Comparison of ENCODE assay signal across 31 mouse cellular contexts in the genomic region with DNA sequence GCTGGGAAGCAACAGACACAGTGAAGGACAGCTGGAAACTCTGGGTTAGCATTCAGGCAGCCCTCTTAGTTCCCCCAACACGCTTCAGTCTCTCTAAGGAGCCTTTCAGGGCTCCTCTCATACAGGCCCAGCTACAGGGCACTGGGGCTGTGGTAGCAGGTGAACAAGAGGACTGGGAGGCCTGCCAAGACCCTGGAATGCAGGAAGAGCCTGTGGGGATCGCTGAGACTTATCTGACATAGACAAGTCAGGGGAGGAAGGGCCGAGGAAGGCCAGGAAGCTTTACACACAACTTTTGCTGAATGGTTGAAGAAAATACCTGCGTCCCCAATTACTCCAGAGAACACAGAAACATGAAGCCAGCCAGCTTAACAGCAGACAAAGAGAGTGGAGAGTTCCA. TPM values are rescaled to one million over a fixed set of nuclear protein-coding genes. Genes with fewer than 3 reads are reported as not detected.
A peak's percentile ranks its signal among the peaks of the same experiment; 100 is the strongest.
DNase-seq lines count a peak whose midpoint lies in the region; ATAC-seq lines count a peak whose summit lies in the region.
"Had no signal": no experiment of that assay in that cellular context is flagged by ENCODE, and none has a peak within 500 bp of the region (broad histone marks: within the 10 kb centered on the region; RNA-seq: fewer than 3 reads in every experiment).

No protein-coding gene starts in this region.

- 24% methylated on average over 4 of the region's 4 CpGs for WGBS in forebrain, embryonic 14.5 days
- WGBS in forebrain, embryonic 12.5 days: 52% methylated on average over 4 of the region's 4 CpGs
- WGBS in hindbrain, embryonic 15.5 days: 51% methylated on average over 4 of the region's 4 CpGs
- 69% methylated on average over 4 of the region's 4 CpGs for WGBS in hindbrain, embryonic 11.5 days
- 34% methylated on average over 4 of the region's 4 CpGs for WGBS in embryonic facial prominence, embryonic 14.5 days

- no peak overlapping the region for H3K4me3 ChIP-seq in forebrain, embryonic 14.5 days (ENCODE audit: low read depth, low read length)
- H3K4me3 ChIP-seq in forebrain, embryonic 12.5 days (replicated peaks): no peak overlapping the region
- no peak overlapping the region for H3K4me3 ChIP-seq in hindbrain, embryonic 15.5 days
- no peak overlapping the region for H3K4me3 ChIP-seq in hindbrain, embryonic 11.5 days (ENCODE audit: low read depth, low read length)
- no peak overlapping the region for H3K4me3 ChIP-seq in embryonic facial prominence, embryonic 14.5 days (ENCODE audit: low read depth, low read length)
- H3K4me3 ChIP-seq: embryonic facial prominence, embryonic 15.5 days; gastrocnemius, adult 2 months; heart, embryonic 13.5 days; layer of hippocampus, adult 2 months; left cerebral cortex, adult 2 months; limb, embryonic 12.5 days; liver, embryonic 15.5 days; midbrain, embryonic 12.5 days had no signal

- no peak for ATAC-seq in forebrain, embryonic 14.5 days
- ATAC-seq in forebrain, embryonic 12.5 days (ENCODE audit: low FRiP score): no peak
- ATAC-seq in hindbrain, embryonic 15.5 days (ENCODE audit: low FRiP score, low read depth): peak; percentile 34; the same call in 1 of the 2 replicates
- ATAC-seq in hindbrain, embryonic 11.5 days (ENCODE audit: low FRiP score): no peak
- ATAC-seq in embryonic facial prominence, embryonic 14.5 days (ENCODE audit: low read depth): peak; percentile 70; the same call in 1 of the 2 replicates
- ATAC-seq: CD4-positive, CD25-positive, alpha-beta regulatory T cell, adult 4 months; forebrain, embryonic 16.5 days; intestine, postnatal 0 days had no signal

- H3K4me2 ChIP-seq in forebrain, embryonic 14.5 days (ENCODE audit: low read length): no peak overlapping the region
- no peak overlapping the region for H3K4me2 ChIP-seq in forebrain, embryonic 12.5 days
- no peak overlapping the region for H3K4me2 ChIP-seq in hindbrain, embryonic 15.5 days
- H3K4me2 ChIP-seq in hindbrain, embryonic 11.5 days (replicated peaks; ENCODE audit: low read depth, low read length): no peak overlapping the region
- H3K4me2 ChIP-seq in embryonic facial prominence, embryonic 14.5 days (ENCODE audit: low read depth, low read length): no peak overlapping the region
- H3K4me2 ChIP-seq: embryonic facial prominence, embryonic 15.5 days; heart, embryonic 13.5 days; limb, embryonic 12.5 days; liver, embryonic 15.5 days; lung, embryonic 14.5 days; midbrain, embryonic 12.5 days had no signal

- H3K9me3 ChIP-seq in forebrain, embryonic 14.5 days (replicated peaks; ENCODE audit: control insufficient read depth, low read length): no peaks in the 10 kb centered on the region
- no peaks in the 10 kb centered on the region for H3K9me3 ChIP-seq in forebrain, embryonic 12.5 days
- no peaks in the 10 kb centered on the region for H3K9me3 ChIP-seq in hindbrain, embryonic 15.5 days
- no peaks in the 10 kb centered on the region for H3K9me3 ChIP-seq in hindbrain, embryonic 11.5 days (ENCODE audit: control insufficient read depth, low read length)
- no peaks in the 10 kb centered on the region for H3K9me3 ChIP-seq in embryonic facial prominence, embryonic 14.5 days (ENCODE audit: control insufficient read depth, low read length)
- H3K9me3 ChIP-seq: embryonic facial prominence, embryonic 15.5 days; heart, embryonic 13.5 days; limb, embryonic 12.5 days; liver, embryonic 15.5 days; midbrain, embryonic 12.5 days had no signal

- H3K36me3 ChIP-seq in forebrain, embryonic 14.5 days (ENCODE audit: control insufficient read depth, insufficient read depth, low read length): no peaks in the 10 kb centered on the region
- no peaks in the 10 kb centered on the region for H3K36me3 ChIP-seq in forebrain, embryonic 12.5 days (replicated peaks)
- H3K36me3 ChIP-seq in hindbrain, embryonic 15.5 days: no peaks in the 10 kb centered on the region
- no peaks in the 10 kb centered on the region for H3K36me3 ChIP-seq in hindbrain, embryonic 11.5 days (ENCODE audit: control insufficient read depth, insufficient read depth, low read length)
- H3K36me3 ChIP-seq in embryonic facial prominence, embryonic 14.5 days (ENCODE audit: control insufficient read depth, insufficient read depth, low read length): no peaks in the 10 kb centered on the region
- H3K36me3 ChIP-seq: embryonic facial prominence, embryonic 15.5 days; heart, embryonic 13.5 days; limb, embryonic 12.5 days; liver, embryonic 15.5 days; midbrain, embryonic 12.5 days had no signal

- H3K27me3 ChIP-seq in forebrain, embryonic 14.5 days (replicated peaks; ENCODE audit: control insufficient read depth, insufficient read depth, low read length): no peaks in the 10 kb centered on the region
- H3K27me3 ChIP-seq in forebrain, embryonic 12.5 days: no peaks in the 10 kb centered on the region
- no peaks in the 10 kb centered on the region for H3K27me3 ChIP-seq in hindbrain, embryonic 15.5 days
- no peaks in the 10 kb centered on the region for H3K27me3 ChIP-seq in hindbrain, embryonic 11.5 days (ENCODE audit: control insufficient read depth, insufficient read depth, low read length)
- no peaks in the 10 kb centered on the region for H3K27me3 ChIP-seq in embryonic facial prominence, embryonic 14.5 days (replicated peaks; ENCODE audit: control insufficient read depth, insufficient read depth, low read length)
- H3K27me3 ChIP-seq: embryonic facial prominence, embryonic 15.5 days; limb, embryonic 12.5 days; liver, embryonic 15.5 days; midbrain, embryonic 12.5 days had no signal

- H3K9ac ChIP-seq in forebrain, embryonic 14.5 days (ENCODE audit: low read length): no peak overlapping the region
- H3K9ac ChIP-seq in forebrain, embryonic 12.5 days: no peak overlapping the region
- no peak overlapping the region for H3K9ac ChIP-seq in hindbrain, embryonic 15.5 days
- no peak overlapping the region for H3K9ac ChIP-seq in hindbrain, embryonic 11.5 days (ENCODE audit: low read depth, low read length)
- H3K9ac ChIP-seq in embryonic facial prominence, embryonic 14.5 days (ENCODE audit: low read depth, low read length): no peak overlapping the region
- H3K9ac ChIP-seq: embryonic facial prominence, embryonic 15.5 days; heart, embryonic 13.5 days; limb, embryonic 12.5 days; liver, embryonic 15.5 days; lung, embryonic 14.5 days; midbrain, embryonic 12.5 days had no signal

- DNase-seq in forebrain, embryonic 14.5 days (ENCODE audit: low spot score): peak; percentile 12
- DNase-seq in hindbrain, embryonic 11.5 days (ENCODE audit: low spot score): no peak
- DNase-seq in kidney, postnatal 10 days: peak; percentile 10
- no peak for DNase-seq in kidney, adult 18-20 months
- peak; percentile 66 for DNase-seq in embryonic facial prominence, embryonic 14.5 days (ENCODE audit: low spot score)
- DNase-seq: adrenal gland, postnatal 25 days; cerebellum, adult 18-20 months; cerebellum, postnatal 25 days; embryo, embryonic 11 days; gastrocnemius, adult 2 months; gastrocnemius, postnatal 36 days; heart, adult 18-20 months; heart, postnatal 14 days; kidney, postnatal 36 days; lung, embryonic 14.5 days; thymus, adult 2 months; thymus, postnatal 36 days had no signal

- H3K4me1 ChIP-seq in forebrain, embryonic 14.5 days (ENCODE audit: control insufficient read depth, insufficient read depth, low read length): no peaks in the 10 kb centered on the region
- H3K4me1 ChIP-seq in forebrain, embryonic 12.5 days: peaks cover 5% of the 10 kb centered on the region; the same call in 1 of the 2 replicates
- peaks cover 11% of the 10 kb centered on the region; the same call in 1 of the 2 replicates for H3K4me1 ChIP-seq in hindbrain, embryonic 15.5 days (replicated peaks)
- H3K4me1 ChIP-seq in hindbrain, embryonic 11.5 days (replicated peaks; ENCODE audit: control insufficient read depth, insufficient read depth, low read length): no peaks in the 10 kb centered on the region
- H3K4me1 ChIP-seq in embryonic facial prominence, embryonic 14.5 days (ENCODE audit: control insufficient read depth, insufficient read depth, low read length): 0 out of 2 replicates have a peak, but pooled peaks cover 4% of the 10 kb centered on the region
- H3K4me1 ChIP-seq: embryonic facial prominence, embryonic 15.5 days; limb, embryonic 12.5 days; liver, embryonic 15.5 days; midbrain, embryonic 12.5 days had no signal

- no peak overlapping the region for H3K27ac ChIP-seq in forebrain, embryonic 14.5 days (ENCODE audit: low read depth, low read length)
- no peak overlapping the region for H3K27ac ChIP-seq in forebrain, embryonic 12.5 days
- H3K27ac ChIP-seq in hindbrain, embryonic 15.5 days (replicated peaks): no peak overlapping the region
- H3K27ac ChIP-seq in hindbrain, embryonic 11.5 days (ENCODE audit: low read depth, low read length): no peak overlapping the region
- H3K27ac ChIP-seq in embryonic facial prominence, embryonic 14.5 days (replicated peaks; ENCODE audit: low read depth, low read length): no peak overlapping the region
- H3K27ac ChIP-seq: embryonic facial prominence, embryonic 15.5 days; gastrocnemius, adult 2 months; heart, embryonic 13.5 days; layer of hippocampus, adult 2 months; left cerebral cortex, adult 2 months; limb, embryonic 12.5 days; liver, embryonic 15.5 days; midbrain, embryonic 12.5 days had no signal

RNA-seq across cellular contexts. Expression of gene Cd177, which starts 9.4 kb away (rescaled TPM):
- 0.19 and 0.63 TPM in 2 replicates for polyA plus RNA-seq in forebrain, embryonic 14.5 days (2014; fragmentation: Nextera tagmentation; extraction: Ambion mirVana)
- polyA plus RNA-seq in forebrain, embryonic 12.5 days (2016; fragmentation: Nextera tagmentation; extraction: Ambion mirVana): 0.20 TPM in 1 of 2 replicates, not detected in the other
- polyA plus RNA-seq in hindbrain, embryonic 15.5 days (2015; fragmentation: Nextera tagmentation; extraction: Ambion mirVana): 0.26 and 0.49 TPM in 2 replicates
- polyA plus RNA-seq in hindbrain, embryonic 11.5 days (2014; fragmentation: Nextera tagmentation; extraction: Ambion mirVana): not detected in 2 replicates
- 0.70 and 0.98 TPM in 2 replicates for polyA plus RNA-seq in embryonic facial prominence, embryonic 14.5 days (2014; fragmentation: Nextera tagmentation; extraction: Ambion mirVana)
- polyA plus RNA-seq: CD4-positive, CD25-positive, alpha-beta regulatory T cell, adult 4 months; limb, embryonic 12.5 days; midbrain, embryonic 12.5 days had no signal

RNA-seq across cellular contexts. Expression of gene Gm4763, which starts 24.0 kb away (rescaled TPM):
- polyA plus RNA-seq in forebrain, embryonic 14.5 days (2014; fragmentation: Nextera tagmentation; extraction: Ambion mirVana): not detected in 2 replicates
- not detected in 2 replicates for polyA plus RNA-seq in forebrain, embryonic 12.5 days (2016; fragmentation: Nextera tagmentation; extraction: Ambion mirVana)
- polyA plus RNA-seq in hindbrain, embryonic 15.5 days (2015; fragmentation: Nextera tagmentation; extraction: Ambion mirVana): not detected in 2 replicates
- polyA plus RNA-seq in hindbrain, embryonic 11.5 days (2014; fragmentation: Nextera tagmentation; extraction: Ambion mirVana): not detected in 2 replicates
- not detected in 2 replicates for polyA plus RNA-seq in embryonic facial prominence, embryonic 14.5 days (2014; fragmentation: Nextera tagmentation; extraction: Ambion mirVana)
- polyA plus RNA-seq: CD4-positive, CD25-positive, alpha-beta regulatory T cell, adult 4 months; embryonic facial prominence, embryonic 15.5 days; forebrain, embryonic 16.5 days; heart, embryonic 13.5 days; intestine, postnatal 0 days; limb, embryonic 12.5 days; liver, adult 2 months; liver, embryonic 15.5 days; lung, embryonic 14.5 days; midbrain, embryonic 12.5 days; neural tube, embryonic 14.5 days; thymus, adult 2 months had no signal

RNA-seq across cellular contexts. Expression of gene Ceacam10, which starts 26.3 kb away (rescaled TPM):
- not detected in 2 replicates for polyA plus RNA-seq in forebrain, embryonic 14.5 days (2014; fragmentation: Nextera tagmentation; extraction: Ambion mirVana)
- 0.36 TPM in 1 of 2 replicates, not detected in the other for polyA plus RNA-seq in forebrain, embryonic 12.5 days (2016; fragmentation: Nextera tagmentation; extraction: Ambion mirVana)
- polyA plus RNA-seq in hindbrain, embryonic 15.5 days (2015; fragmentation: Nextera tagmentation; extraction: Ambion mirVana): 0.21 and 0.48 TPM in 2 replicates
- polyA plus RNA-seq in hindbrain, embryonic 11.5 days (2014; fragmentation: Nextera tagmentation; extraction: Ambion mirVana): not detected in 2 replicates
- polyA plus RNA-seq in embryonic facial prominence, embryonic 14.5 days (2014; fragmentation: Nextera tagmentation; extraction: Ambion mirVana): 0.46 and 0.56 TPM in 2 replicates
- polyA plus RNA-seq: CD4-positive, CD25-positive, alpha-beta regulatory T cell, adult 4 months; forebrain, embryonic 16.5 days; heart, embryonic 13.5 days; limb, embryonic 12.5 days; liver, adult 2 months; lung, embryonic 14.5 days; midbrain, embryonic 12.5 days had no signal

RNA-seq across cellular contexts. Expression of gene BC049730, which starts 41.7 kb away (rescaled TPM):
- not detected in 2 replicates for polyA plus RNA-seq in forebrain, embryonic 14.5 days (2014; fragmentation: Nextera tagmentation; extraction: Ambion mirVana)
- not detected in 2 replicates for polyA plus RNA-seq in forebrain, embryonic 12.5 days (2016; fragmentation: Nextera tagmentation; extraction: Ambion mirVana)
- not detected in 2 replicates for polyA plus RNA-seq in hindbrain, embryonic 15.5 days (2015; fragmentation: Nextera tagmentation; extraction: Ambion mirVana)
- polyA plus RNA-seq in hindbrain, embryonic 11.5 days (2014; fragmentation: Nextera tagmentation; extraction: Ambion mirVana): not detected in 2 replicates
- not detected in 2 replicates for polyA plus RNA-seq in embryonic facial prominence, embryonic 14.5 days (2014; fragmentation: Nextera tagmentation; extraction: Ambion mirVana)
- polyA plus RNA-seq: CD4-positive, CD25-positive, alpha-beta regulatory T cell, adult 4 months; embryonic facial prominence, embryonic 15.5 days; forebrain, embryonic 16.5 days; heart, embryonic 13.5 days; intestine, postnatal 0 days; limb, embryonic 12.5 days; liver, adult 2 months; liver, embryonic 15.5 days; lung, embryonic 14.5 days; midbrain, embryonic 12.5 days; neural tube, embryonic 14.5 days; thymus, adult 2 months had no signal

Comparison
In these comparisons a context has a peak if more than half of its experiments do, and no peak if none do; other contexts are left out.
1. ATAC-seq: peak in hindbrain, embryonic 15.5 days (single experiment) and embryonic facial prominence, embryonic 14.5 days (single experiment); none in forebrain, embryonic 14.5 days (single experiment), forebrain, embryonic 12.5 days (single experiment) and hindbrain, embryonic 11.5 days (single experiment).
2. DNase-seq: peak in forebrain, embryonic 14.5 days (single experiment), kidney, postnatal 10 days (single experiment) and embryonic facial prominence, embryonic 14.5 days (single experiment); none in hindbrain, embryonic 11.5 days (single experiment) and kidney, adult 18-20 months (single experiment).